Mouse (Mus musculus) erythroblast, embryonic 14.5 days (primary cell): ENCODE measurements around the gene Cdkal1.

Source experiments
- GATA1 ChIP-seq: IDR thresholded peaks from 2 replicates; pipeline ENCODE4 v1.6.1; 2012; ENCODE audit warnings: low read length, inconsistent platforms, mixed read lengths
- TAL1 ChIP-seq: IDR thresholded peaks from 3 replicates; pipeline ENCODE4 v1.6.1; 2012; ENCODE audit warnings: low read length, inconsistent platforms, mixed read lengths

DNA sequence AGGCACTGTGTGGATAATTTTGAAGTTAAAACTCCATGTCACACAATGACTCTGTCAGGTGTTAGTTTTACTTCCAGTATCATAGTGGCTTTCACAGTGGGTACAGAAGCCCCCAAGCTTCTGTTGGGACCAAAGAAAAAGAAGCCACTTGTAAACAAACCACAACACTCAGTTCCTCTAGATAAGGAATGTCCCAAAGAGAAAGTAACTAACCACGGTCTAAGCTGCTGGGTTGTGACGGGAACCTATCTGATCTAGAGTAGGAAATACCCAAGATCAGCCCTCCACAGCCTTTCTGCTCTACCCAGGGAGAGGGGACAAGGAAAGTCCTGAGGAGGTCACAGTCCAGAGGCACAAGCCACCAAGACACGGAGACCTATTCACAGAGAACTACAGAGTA, 99.4 kb downstream of the Cdkal1 start:
- no peak for TF ChIP-seq TAL1
- no peak for TF ChIP-seq GATA1
